Mouse (Mus musculus) spleen, adult 2 months (tissue): ENCODE measurements around the gene Hdgfl2.

Source experiments
- CTCF ChIP-seq: fragments of 200-500 bp; IDR thresholded peaks from 2 replicates; pipeline ENCODE4 v1.5.1; 2011; ENCODE audit warnings: mild to moderate bottlenecking, inconsistent platforms; ENCODE audit not compliant: insufficient read depth, insufficient read length, insufficient replicate concordance; ENCODE audit errors: extremely low read depth
- POLR2A ChIP-seq: fragments of 200-500 bp; IDR thresholded peaks from 2 replicates; pipeline ENCODE4 v1.6.1; 2011; ENCODE audit warnings: low read depth, low read length, inconsistent platforms

GRCm38 (mm10) chr17:56123161-56123560, 43.7 kb downstream of the Hdgfl2 start:
- no peak for TF ChIP-seq CTCF
- no peak for TF ChIP-seq POLR2A
